Mouse (Mus musculus) MEL (cell line): ENCODE measurements around the gene Ap1g1. TPM values are rescaled to one million over a fixed set of nuclear protein-coding genes. Genes with fewer than 3 reads are reported as not detected.

Experiments used
- DNase-seq: peaks from one replicate; pipeline ENCODE4 v3.0.0; 2011; ENCODE audit warnings: low read depth, low spot score
- H3K27ac ChIP-seq: 2 replicates; pipeline ENCODE4 v1.5.1; 2012; ENCODE audit warnings: low read depth, mild to moderate bottlenecking, control low read depth, low read length, moderate library complexity; ENCODE audit not compliant: control insufficient read depth
- H3K27me3 ChIP-seq, 2 experiments: fragments of 150-350 bp in 1 of 2; sonication (generic) in 1 of 2; 2 replicates each; pipeline ENCODE4 v1.6.1; 2012; ENCODE audit warnings: low read length in 2 of 2, mild to moderate bottlenecking in 2 of 2, improper control_type of control experiment in 1 of 2, moderate library complexity in 1 of 2; ENCODE audit not compliant: insufficient read depth in 2 of 2, control insufficient read depth in 1 of 2
- H3K36me3 ChIP-seq, 2 experiments: 2 replicates each; pipeline ENCODE4 v1.6.1; 2012 to 2014; ENCODE audit warnings: low read length in 2 of 2, improper control_type of control experiment in 1 of 2, inconsistent platforms in 1 of 2, mild to moderate bottlenecking in 1 of 2; ENCODE audit not compliant: insufficient read depth in 2 of 2, control insufficient read depth in 1 of 2
- H3K4me1 ChIP-seq, 2 experiments: fragments of 150-350 bp in 1 of 2; sonication (generic) in 1 of 2; 2 replicates each; pipeline ENCODE4 v1.6.1; 2012; ENCODE audit warnings: low read length in 2 of 2, improper control_type of control experiment in 1 of 2, mild to moderate bottlenecking in 1 of 2; ENCODE audit not compliant: insufficient read depth in 2 of 2, control insufficient read depth in 1 of 2
- H3K4me3 ChIP-seq, 2 experiments: fragments of 150-350 bp in 1 of 2; sonication (generic) in 1 of 2; 2 replicates each; pipeline ENCODE4 v1.5.1; 2012; ENCODE audit warnings: low read depth in 2 of 2, low read length in 2 of 2, mild to moderate bottlenecking in 2 of 2, moderate library complexity in 2 of 2, control low read depth in 1 of 2, improper control_type of control experiment in 1 of 2; ENCODE audit not compliant: control insufficient read depth in 1 of 2, insufficient read depth in 1 of 2
- H3K79me2 ChIP-seq: 2 replicates; pipeline ENCODE4 v1.6.1; 2012; ENCODE audit warnings: mild to moderate bottlenecking, low read length, moderate library complexity; ENCODE audit not compliant: control insufficient read depth, poor library complexity, insufficient read depth
- H3K9ac ChIP-seq: 2 replicates; pipeline ENCODE4 v1.6.1; 2012; ENCODE audit warnings: low read depth, mild to moderate bottlenecking, control low read depth, low read length, moderate library complexity; ENCODE audit not compliant: control insufficient read depth, poor library complexity, severe bottlenecking
- H3K9me3 ChIP-seq: fragments of 150-350 bp; sonication (generic); replicated peaks from 2 replicates; pipeline ENCODE4 v1.6.1; 2012; ENCODE audit warnings: mild to moderate bottlenecking, low read length, improper control_type of control experiment, moderate library complexity; ENCODE audit not compliant: insufficient read depth
- BHLHE40 ChIP-seq: IDR thresholded peaks from 2 replicates; pipeline ENCODE4 v1.6.1; 2012; ENCODE audit warnings: low read depth, mild to moderate bottlenecking, inconsistent platforms, low read length, improper control_type of control experiment, borderline replicate concordance
- CTCF ChIP-seq, 3 experiments: IDR thresholded peaks in 2 of 3; conservative IDR thresholded peaks in 1 of 3; 2 replicates each; pipeline ENCODE4 v1.5.1; 2011 to 2012; ENCODE audit warnings: low read length in 3 of 3, low read depth in 2 of 3, mild to moderate bottlenecking in 2 of 3, improper control_type of control experiment in 1 of 3, inconsistent platforms in 1 of 3, mixed read lengths in 1 of 3, moderate library complexity in 1 of 3; ENCODE audit not compliant: control insufficient read depth in 1 of 3, insufficient read depth in 1 of 3, poor library complexity in 1 of 3, severe bottlenecking in 1 of 3
- E2F4 ChIP-seq: IDR thresholded peaks from 2 replicates; pipeline ENCODE4 v1.6.1; 2011; ENCODE audit warnings: low read depth, low read length, improper control_type of control experiment, borderline replicate concordance
- ELF1 ChIP-seq: IDR thresholded peaks from 2 replicates; pipeline ENCODE4 v1.6.1; 2014; ENCODE audit warnings: low read depth, mild to moderate bottlenecking, inconsistent platforms, low read length, improper control_type of control experiment, moderate library complexity
- ETS1 ChIP-seq: IDR thresholded peaks from 2 replicates; pipeline ENCODE4 v1.6.1; 2012; ENCODE audit warnings: low read depth, mild to moderate bottlenecking, inconsistent platforms, low read length, improper control_type of control experiment, moderate library complexity
- KAT2A ChIP-seq: conservative IDR thresholded peaks from 2 replicates; pipeline ENCODE4 v1.6.1; 2012; ENCODE audit warnings: low read depth, low read length, improper control_type of control experiment, inconsistent platforms
- MAFK ChIP-seq: IDR thresholded peaks from 2 replicates; pipeline ENCODE4 v1.6.1; 2011; ENCODE audit warnings: low read depth, mild to moderate bottlenecking, low read length, improper control_type of control experiment, borderline replicate concordance
- MAZ ChIP-seq: IDR thresholded peaks from 2 replicates; pipeline ENCODE4 v1.6.1; 2012; ENCODE audit warnings: low read depth, mild to moderate bottlenecking, inconsistent platforms, low read length, improper control_type of control experiment
- MEF2A ChIP-seq: IDR thresholded peaks from 2 replicates; pipeline ENCODE4 v1.6.1; 2014; ENCODE audit warnings: low read depth, mild to moderate bottlenecking, inconsistent platforms, low read length, improper control_type of control experiment; ENCODE audit not compliant: poor library complexity, insufficient replicate concordance, severe bottlenecking; ENCODE audit errors: extremely low read depth
- MXI1 ChIP-seq: IDR thresholded peaks from 2 replicates; pipeline ENCODE4 v1.6.1; 2011; ENCODE audit warnings: mild to moderate bottlenecking, low read depth, low read length, improper control_type of control experiment
- MYC ChIP-seq: IDR thresholded peaks from 2 replicates; pipeline ENCODE4 v1.6.1; 2011; ENCODE audit warnings: low read depth, mild to moderate bottlenecking, low read length, improper control_type of control experiment, moderate library complexity
- NELFE ChIP-seq: IDR thresholded peaks from 2 replicates; pipeline ENCODE4 v1.6.1; 2011; ENCODE audit warnings: low read depth, low read length, improper control_type of control experiment
- POLR2A ChIP-seq, 2 experiments: IDR thresholded peaks; 2 replicates each; pipeline ENCODE4 v1.6.1; 2011 to 2012; ENCODE audit warnings: low read length in 2 of 2, mild to moderate bottlenecking in 2 of 2, control low read depth in 1 of 2, improper control_type of control experiment in 1 of 2, low read depth in 1 of 2, moderate library complexity in 1 of 2; ENCODE audit not compliant: control insufficient read depth in 1 of 2, insufficient read depth in 1 of 2, poor library complexity in 1 of 2
- RAD21 ChIP-seq: IDR thresholded peaks from 2 replicates; pipeline ENCODE4 v1.6.1; 2011; ENCODE audit warnings: mild to moderate bottlenecking, low read depth, low read length, improper control_type of control experiment
- RCOR1 ChIP-seq: IDR thresholded peaks from 2 replicates; pipeline ENCODE4 v1.6.1; 2012; ENCODE audit warnings: low read depth, mild to moderate bottlenecking, inconsistent platforms, low read length, improper control_type of control experiment
- SIN3A ChIP-seq: IDR thresholded peaks from 2 replicates; pipeline ENCODE4 v1.6.1; 2012; ENCODE audit warnings: low read length, improper control_type of control experiment, inconsistent platforms
- TBP ChIP-seq: IDR thresholded peaks from 2 replicates; pipeline ENCODE4 v1.8.0; 2011; ENCODE audit warnings: low read depth, low read length, improper control_type of control experiment
- TCF12 ChIP-seq: IDR thresholded peaks from 2 replicates; pipeline ENCODE4 v1.6.1; 2014; ENCODE audit warnings: low read depth, mild to moderate bottlenecking, inconsistent platforms, low read length, improper control_type of control experiment, moderate library complexity
- USF1 ChIP-seq: IDR thresholded peaks from 2 replicates; pipeline ENCODE4 v1.6.1; 2014; ENCODE audit warnings: low read depth, mild to moderate bottlenecking, inconsistent platforms, low read length, improper control_type of control experiment, moderate library complexity
- USF2 ChIP-seq, 2 experiments: IDR thresholded peaks; 2 replicates each; pipeline ENCODE4 v1.6.1; 2011 to 2012; ENCODE audit warnings: improper control_type of control experiment in 2 of 2, low read length in 2 of 2, borderline replicate concordance in 1 of 2, inconsistent platforms in 1 of 2, low read depth in 1 of 2, mild to moderate bottlenecking in 1 of 2; ENCODE audit not compliant: insufficient read depth in 1 of 2
- ZC3H11A ChIP-seq: IDR thresholded peaks from 2 replicates; pipeline ENCODE4 v1.6.1; 2012; ENCODE audit warnings: low read depth, mild to moderate bottlenecking, inconsistent platforms, low read length, improper control_type of control experiment
- ZKSCAN1 ChIP-seq: IDR thresholded peaks from 2 replicates; pipeline ENCODE4 v1.6.1; 2012; ENCODE audit warnings: low read depth, mild to moderate bottlenecking, inconsistent platforms, low read length, improper control_type of control experiment, moderate library complexity
- ZNF384 ChIP-seq: IDR thresholded peaks from 2 replicates; pipeline ENCODE4 v1.6.1; 2012; ENCODE audit warnings: low read depth, mild to moderate bottlenecking, inconsistent platforms, low read length, improper control_type of control experiment
- polyA plus RNA-seq, 2 experiments: library from polyadenylated mRNA; stranded (reverse) in 1 of 2; unstranded in 1 of 2; fragments of >175 nt in 1 of 2; fragments of >200 nt in 1 of 2; gene quantifications; 2 replicates each; pipeline versions ENCODE4 v1.2.1 to v1.2.4; 2012; ENCODE audit warnings: low replicate concordance in 2 of 2, low read depth in 1 of 2; ENCODE audit not compliant: insufficient read length in 2 of 2, insufficient read depth in 1 of 2, missing spikeins in 1 of 2
- total RNA-seq: library from RNA; depleted of rRNA; stranded (reverse); fragments of 300-350 nt; gene quantifications from 2 replicates; pipeline ENCODE4 v1.2.3, GENCODE M21; 2012

Gene Ap1g1
- total and polyA plus RNA-seq, 3 experiments, result 34.6 to 456 (median 46.6) TPM

GRCm38 (mm10) chr8:109864798-109865197, 86.4 kb downstream of the Ap1g1 start (continued):
- TF ChIP-seq MXI1, result 0 out of 2 replicates have a peak, but pooled peaks have one; percentile 34
- TF ChIP-seq ZC3H11A, result no peak
- no peak for TF ChIP-seq NELFE
- no peak for TF ChIP-seq KAT2A
- TF ChIP-seq USF2 (IDR thresholded peaks at IDR 0.05; ENCODE audit: borderline replicate concordance in 1 of 2, insufficient read depth in 1 of 2, low read depth in 1 of 2, low read length in 2 of 2), result no peak
- TF ChIP-seq USF1, result no peak
- peak; percentile 24; the same call in 1 of the 2 replicates for TF ChIP-seq BHLHE40

DNA sequence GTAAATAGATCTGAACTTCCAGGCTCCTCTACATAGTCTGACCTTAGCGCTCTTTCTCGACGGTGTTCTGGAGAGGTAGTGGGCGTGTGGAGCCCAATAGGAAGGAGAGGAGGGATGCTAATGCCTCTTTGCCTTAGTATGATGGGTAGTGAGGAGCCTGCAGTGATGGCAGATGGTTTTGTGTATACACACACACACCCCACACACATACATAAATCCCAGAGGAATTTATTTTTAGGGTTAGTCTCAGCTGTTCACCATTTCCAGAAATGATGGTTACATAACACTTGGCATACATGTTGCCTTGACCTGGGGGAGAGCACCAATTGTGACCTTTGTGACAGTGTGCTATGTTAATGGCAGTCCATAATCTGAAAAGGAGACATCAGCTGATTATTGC, 87.2 kb downstream of the Ap1g1 start:
- Histone ChIP-seq H3K36me3 (peaks cover 9 to 36% of the 10 kb centered on the region in 2 experiments), H3K9ac (no peak overlapping the region), H3K27ac (peak overlapping the region; percentile 62)

DNA sequence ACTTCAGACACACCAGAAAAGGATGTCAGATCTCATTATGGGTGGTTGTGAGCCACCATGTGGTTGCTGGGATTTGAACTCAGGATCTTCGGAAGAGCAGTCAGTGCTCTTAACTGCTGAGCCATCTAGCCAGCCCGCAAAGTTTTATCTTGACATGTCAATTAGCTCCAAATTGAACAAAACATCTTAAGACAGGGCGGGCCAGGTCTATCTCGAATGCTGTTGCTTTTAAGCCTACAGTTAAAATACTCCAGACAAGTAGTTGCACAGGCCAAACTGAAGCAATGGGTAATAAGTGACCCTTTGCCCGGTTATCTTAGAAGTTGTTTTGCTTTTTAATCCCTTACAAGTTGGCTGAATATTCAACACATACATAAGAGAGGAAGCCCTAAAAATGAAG, 88.3 kb downstream of the Ap1g1 start:
- H3K36me3 ChIP-seq, result peaks cover 3 to 45% of the 10 kb centered on the region in 2 experiments; a peak in 3 of 4 replicates
- no peak overlapping the region for H3K4me3 ChIP-seq
- H3K27me3 ChIP-seq, result no peaks in the 10 kb centered on the region
- H3K27ac ChIP-seq, result no peak overlapping the region
- H3K79me2 ChIP-seq, result peaks cover 4% of the 10 kb centered on the region; the same call in 1 of the 2 replicates
- no peaks in the 10 kb centered on the region for H3K9me3 ChIP-seq
- peaks cover 24 to 26% of the 10 kb centered on the region in 2 experiments for H3K4me1 ChIP-seq
- no peak overlapping the region for H3K9ac ChIP-seq
- no peak for TF ChIP-seq POLR2A (IDR thresholded peaks at IDR 0.05; ENCODE audit: control insufficient read depth in 1 of 2, insufficient read depth in 1 of 2, low read depth in 1 of 2, low read length in 2 of 2, poor library complexity in 1 of 2)
- TF ChIP-seq ZKSCAN1, result no peak
- TF ChIP-seq ELF1, result no peak
- no peak for DNase-seq

More for the DNA sequence above, 87.2 kb downstream of the Ap1g1 start:
- peaks cover 4% of the 10 kb centered on the region; the same call in 1 of the 2 replicates for H3K79me2 ChIP-seq
- no peak for TF ChIP-seq CTCF (IDR thresholded peaks at IDR 0.05 in 2 of 3, conservative IDR thresholded peaks at IDR 0.05 in 1 of 3; ENCODE audit: control insufficient read depth in 1 of 3, insufficient read depth in 1 of 3, low read depth in 2 of 3, low read length in 3 of 3, poor library complexity in 1 of 3, severe bottlenecking in 1 of 3)
- no peak for TF ChIP-seq POLR2A (IDR thresholded peaks at IDR 0.05; ENCODE audit: control insufficient read depth in 1 of 2, insufficient read depth in 1 of 2, low read depth in 1 of 2, low read length in 2 of 2, poor library complexity in 1 of 2)
- no peak for TF ChIP-seq RAD21
- no peak for TF ChIP-seq SIN3A
- no peak for TF ChIP-seq MEF2A
- no peak for TF ChIP-seq E2F4
- no peak for TF ChIP-seq RCOR1
- TF ChIP-seq TCF12, result no peak
- TF ChIP-seq BHLHE40, result no peak
- no peak for TF ChIP-seq MYC
- no peak for TF ChIP-seq ETS1
- no peak for TF ChIP-seq ZKSCAN1
- no peak for TF ChIP-seq USF2 (IDR thresholded peaks at IDR 0.05; ENCODE audit: borderline replicate concordance in 1 of 2, insufficient read depth in 1 of 2, low read depth in 1 of 2, low read length in 2 of 2)
- no peak for TF ChIP-seq TBP
- no peak for TF ChIP-seq ZNF384
- no peak for TF ChIP-seq MAZ
- no peak for TF ChIP-seq MAFK
- DNase-seq, result no peak
- H3K4me3 ChIP-seq, result no peak overlapping the region
- H3K4me1 ChIP-seq, result peaks cover 16 to 20% of the 10 kb centered on the region in 2 experiments
- no peaks in the 10 kb centered on the region for H3K9me3 ChIP-seq
- no peaks in the 10 kb centered on the region for H3K27me3 ChIP-seq
